Mouse (Mus musculus): ENCODE results near the gene Pitx2. TPM values are rescaled to one million over a fixed set of nuclear protein-coding genes. Genes with fewer than 3 reads are reported as not detected.
A peak's percentile ranks its signal among the peaks of the same experiment; 100 is the strongest.

Pitx2 gene
- polyA plus RNA-seq, 1 experiment = 18.6 TPM

DNA sequence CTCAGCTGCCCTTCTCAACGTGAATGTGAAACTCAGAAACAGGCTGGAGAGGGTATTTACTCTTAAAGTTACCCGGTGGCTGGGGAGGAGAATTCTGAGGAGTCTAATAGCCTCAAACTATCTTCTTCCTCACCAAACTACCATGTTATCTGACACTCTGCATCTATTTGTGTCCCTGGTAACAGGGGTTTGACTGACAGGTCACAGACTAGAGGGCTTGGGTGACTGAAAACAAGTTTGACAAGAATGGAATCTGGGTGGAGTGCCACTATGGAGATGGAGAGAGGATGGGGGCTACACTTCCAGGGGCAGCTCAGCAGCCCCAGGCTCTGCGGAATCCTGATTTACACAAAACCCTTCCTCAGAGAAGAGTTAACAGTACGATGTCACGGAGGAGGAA lies 27.7 kb downstream of the Pitx2 start:
- no peak for DNase-seq (ENCODE audit: low read depth)
- TF ChIP-seq POLR2A (IDR thresholded peaks at IDR 0.05; ENCODE audit: borderline replicate concordance, extremely low read depth, insufficient read depth, insufficient read length, poor library complexity, severe bottlenecking) (no peak), CTCF (IDR thresholded peaks at IDR 0.05; ENCODE audit: borderline replicate concordance, extremely low read depth, insufficient read depth, insufficient read length) (no peak)

DNA sequence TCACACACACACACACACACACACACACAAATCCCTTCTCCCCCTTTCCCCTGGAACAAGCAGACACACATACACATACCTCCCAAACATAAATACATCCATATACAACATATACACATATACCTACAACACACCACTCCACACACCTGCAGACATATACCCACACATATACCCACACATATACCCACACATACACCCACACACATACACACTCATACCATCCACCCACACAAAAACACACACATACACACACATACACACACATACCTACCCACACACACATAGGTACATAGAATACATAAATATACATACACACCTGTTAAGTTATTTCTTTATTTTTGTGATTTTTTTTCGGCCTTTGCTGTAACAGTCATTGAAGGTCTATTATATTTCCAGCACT lies 38.3 kb downstream of the Pitx2 start:
- no peak for DNase-seq (ENCODE audit: low read depth)
- no peak for TF ChIP-seq CTCF (IDR thresholded peaks at IDR 0.05; ENCODE audit: borderline replicate concordance, extremely low read depth, insufficient read depth, insufficient read length)
- no peak for TF ChIP-seq POLR2A (IDR thresholded peaks at IDR 0.05; ENCODE audit: borderline replicate concordance, extremely low read depth, insufficient read depth, insufficient read length, poor library complexity, severe bottlenecking)

DNA sequence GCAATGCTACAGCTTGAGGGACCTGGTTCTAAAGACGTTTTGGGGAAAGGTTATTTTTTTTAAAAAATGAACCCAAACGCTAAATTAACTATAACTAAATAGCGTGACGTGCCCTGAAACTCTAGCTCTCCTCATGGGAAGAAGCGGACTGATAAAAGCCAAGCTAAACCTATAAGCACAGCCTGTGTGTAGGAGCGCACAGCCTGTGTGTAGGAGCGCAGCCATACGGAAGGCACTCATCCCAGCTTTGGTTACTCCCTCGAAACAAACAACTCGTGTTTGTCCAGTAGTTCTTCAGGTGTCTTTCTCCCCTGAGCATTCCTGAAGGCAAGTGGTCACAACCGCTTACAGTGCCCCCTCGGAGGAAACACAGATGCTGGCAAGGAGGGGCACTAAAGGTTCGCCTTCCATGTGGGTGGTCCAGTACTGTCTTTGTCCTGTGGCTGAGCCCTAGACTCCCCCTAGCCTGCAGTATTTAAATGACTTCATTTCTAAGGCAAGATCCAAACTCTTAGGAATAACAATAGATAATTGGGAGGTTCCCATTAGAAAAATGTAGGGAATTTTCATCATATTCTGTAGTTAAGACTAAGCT lies 39.1 kb downstream of the Pitx2 start:
- no peak for TF ChIP-seq CTCF (IDR thresholded peaks at IDR 0.05; ENCODE audit: borderline replicate concordance, extremely low read depth, insufficient read depth, insufficient read length)
- TF ChIP-seq POLR2A (IDR thresholded peaks at IDR 0.05; ENCODE audit: borderline replicate concordance, extremely low read depth, insufficient read depth, insufficient read length, poor library complexity, severe bottlenecking) = no peak
- no peak for DNase-seq (ENCODE audit: low read depth)

DNA sequence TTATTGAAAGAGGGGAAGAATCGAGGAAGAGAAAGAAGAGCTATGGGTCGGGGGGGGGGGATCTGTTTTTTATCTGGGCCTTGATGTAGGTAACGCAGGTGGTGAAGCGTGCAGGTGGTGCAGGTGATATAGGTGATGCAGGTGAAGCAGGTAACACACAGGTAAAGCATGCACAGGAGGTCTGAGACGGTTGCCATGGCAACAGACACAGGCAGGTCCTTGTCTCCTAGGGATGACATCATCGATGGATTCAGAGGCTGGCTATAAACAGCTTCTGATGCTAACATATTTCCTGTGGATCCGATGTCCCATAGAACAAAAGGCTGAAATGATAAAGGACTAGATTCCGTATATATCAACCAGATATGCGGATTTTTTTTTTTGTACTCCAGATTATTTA lies 51.3 kb downstream of the Pitx2 start:
- peak; percentile 45 for DNase-seq (ENCODE audit: low read depth)
- no peak for TF ChIP-seq POLR2A (IDR thresholded peaks at IDR 0.05; ENCODE audit: borderline replicate concordance, extremely low read depth, insufficient read depth, insufficient read length, poor library complexity, severe bottlenecking)
- TF ChIP-seq CTCF (IDR thresholded peaks at IDR 0.05; ENCODE audit: borderline replicate concordance, extremely low read depth, insufficient read depth, insufficient read length) = no peak

DNA sequence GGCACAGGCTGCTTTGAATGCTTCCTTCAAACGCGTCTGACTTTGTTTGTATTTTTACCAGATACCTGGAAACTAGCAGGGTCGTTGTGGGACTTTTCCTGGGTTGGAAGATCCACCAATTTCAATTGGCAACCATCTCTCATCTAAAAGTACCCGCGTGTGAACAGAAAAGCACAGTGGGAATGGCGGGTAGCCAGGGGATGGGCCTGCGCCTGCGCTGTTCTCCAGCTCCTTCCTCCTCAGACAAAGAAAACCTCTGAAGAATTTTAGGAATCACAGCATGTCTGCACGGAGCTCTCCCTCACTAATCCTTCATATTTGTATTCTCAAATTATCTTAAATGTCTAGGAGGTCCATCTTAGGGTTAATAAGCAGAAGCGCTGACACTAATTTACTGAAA lies 54.6 kb downstream of the Pitx2 start:
- DNase-seq (ENCODE audit: low read depth) = peak; percentile 42
- no peak for TF ChIP-seq POLR2A (IDR thresholded peaks at IDR 0.05; ENCODE audit: borderline replicate concordance, extremely low read depth, insufficient read depth, insufficient read length, poor library complexity, severe bottlenecking)
- TF ChIP-seq CTCF (IDR thresholded peaks at IDR 0.05; ENCODE audit: borderline replicate concordance, extremely low read depth, insufficient read depth, insufficient read length) = no peak

DNA sequence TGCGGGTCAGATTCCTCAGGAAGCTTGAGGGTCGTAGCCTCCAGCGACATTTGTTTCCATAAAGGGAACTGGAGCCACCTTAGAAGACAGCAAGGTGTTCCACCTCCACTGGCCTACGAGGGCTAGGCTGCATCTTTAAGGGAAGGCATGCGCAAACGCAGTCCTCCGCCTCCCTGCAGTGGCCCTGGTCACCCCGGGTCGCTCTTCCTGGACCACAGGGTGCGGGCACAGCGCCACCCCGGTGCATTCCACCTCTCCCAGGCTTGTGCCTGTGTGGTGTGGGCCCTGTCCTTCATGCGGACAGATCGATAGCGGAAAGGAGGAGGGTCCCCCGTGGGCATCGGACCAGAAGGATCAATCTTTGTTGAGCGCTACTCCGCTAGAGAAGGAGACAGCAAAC lies 56.6 kb downstream of the Pitx2 start:
- TF ChIP-seq POLR2A (IDR thresholded peaks at IDR 0.05; ENCODE audit: borderline replicate concordance, extremely low read depth, insufficient read depth, insufficient read length, poor library complexity, severe bottlenecking) (no peak), CTCF (IDR thresholded peaks at IDR 0.05; ENCODE audit: borderline replicate concordance, extremely low read depth, insufficient read depth, insufficient read length) (no peak)
- peak; percentile 13 for DNase-seq (ENCODE audit: low read depth)

DNA sequence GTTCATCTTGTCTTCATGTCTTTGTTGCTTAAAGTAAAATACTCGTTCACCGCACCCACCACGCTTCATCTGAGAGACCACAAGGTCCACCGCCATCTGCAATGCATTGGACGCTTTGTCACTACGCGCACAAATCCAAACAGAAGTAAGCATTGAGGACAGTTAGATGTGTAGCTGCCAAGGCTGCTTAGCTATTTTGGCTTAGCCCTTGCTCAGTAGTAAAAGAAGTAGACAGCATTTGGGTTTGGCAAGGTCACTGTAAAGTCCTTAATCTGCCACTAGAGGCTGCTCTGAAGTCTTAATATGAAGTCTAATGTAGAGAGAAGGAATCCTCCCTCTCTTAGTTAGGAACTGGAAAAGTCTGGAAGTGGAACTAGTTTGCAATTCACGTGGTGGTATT lies 57.1 kb downstream of the Pitx2 start:
- no peak for TF ChIP-seq POLR2A (IDR thresholded peaks at IDR 0.05; ENCODE audit: borderline replicate concordance, extremely low read depth, insufficient read depth, insufficient read length, poor library complexity, severe bottlenecking)
- TF ChIP-seq CTCF (IDR thresholded peaks at IDR 0.05; ENCODE audit: borderline replicate concordance, extremely low read depth, insufficient read depth, insufficient read length) = 0 out of 2 replicates have a peak, but pooled peaks have one; percentile 17
- peak; percentile 47 for DNase-seq (ENCODE audit: low read depth)

DNA sequence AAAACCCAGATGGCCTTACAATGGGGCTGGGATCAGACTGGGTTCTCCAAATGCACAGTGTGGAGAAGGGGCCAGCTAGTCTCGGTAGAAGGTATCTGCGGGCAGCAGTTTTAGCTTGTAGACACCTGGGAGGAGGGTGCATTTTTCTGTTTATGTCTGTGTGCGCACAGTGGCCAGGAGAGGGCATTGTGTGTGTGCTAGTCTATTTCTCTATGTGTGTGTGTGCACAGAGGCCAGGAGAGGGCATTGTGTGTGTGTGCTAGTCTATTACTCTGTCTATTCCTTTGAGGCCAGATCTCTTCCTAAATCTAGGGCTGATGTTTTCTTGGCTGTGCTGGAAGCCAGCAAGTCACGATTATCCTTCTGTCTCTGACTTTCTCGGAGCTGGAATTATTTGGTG lies 58.8 kb downstream of the Pitx2 start:
- DNase-seq (ENCODE audit: low read depth) = no peak
- TF ChIP-seq CTCF (IDR thresholded peaks at IDR 0.05; ENCODE audit: borderline replicate concordance, extremely low read depth, insufficient read depth, insufficient read length) = no peak
- no peak for TF ChIP-seq POLR2A (IDR thresholded peaks at IDR 0.05; ENCODE audit: borderline replicate concordance, extremely low read depth, insufficient read depth, insufficient read length, poor library complexity, severe bottlenecking)

Other genes with a start within 250 kb of the Pitx2 start
- 1.2 and 1.7 TPM in 2 replicates for gene Enpep, start 132.8 kb downstream of the Pitx2 start, polyA plus RNA-seq (2012; rRNA removed)

All from brain, embryonic 14.5 days (tissue).